Mouse (Mus musculus): ENCODE results near the gene Gm21783. TPM values are rescaled to one million over a fixed set of nuclear protein-coding genes. Genes with fewer than 3 reads are reported as not detected.
"Not testable (repeated sequence)": the region's sequence is repeated elsewhere in the genome, so short reads cannot be mapped to it uniquely, and the experiment has no call there.

Gm21783 gene
- not detected in 2 replicates for polyA plus RNA-seq (2015; fragmentation: Nextera tagmentation; extraction: Ambion mirVana)

GRCm38 (mm10) chrY:44981163-44981562 lies at the start of gene Gm21783:
Gm21783 (minus strand) TSS chrY:44981263.
- ATAC-seq (ENCODE audit: insufficient read depth, low FRiP score, low read depth), result not testable (repeated sequence)

More at GRCm38 (mm10) chrY:44981163-44981562, at the start of gene Gm21783:
- H3K36me3 ChIP-seq; H3K4me2 ChIP-seq; H3K4me1 ChIP-seq; H3K9ac ChIP-seq; H3K4me3 ChIP-seq (replicated peaks); H3K27me3 ChIP-seq (replicated peaks); H3K27ac ChIP-seq; H3K9me3 ChIP-seq: not testable (repeated sequence)
- WGBS, result no CpG with 5 or more reads among the region's 1 CpGs
